Mouse (Mus musculus) adrenal gland (tissue): ENCODE measurements around the gene Mpp2.

Experiments
- intact Hi-C: fragments of 180-260 bp; cut with DNase I; formaldehyde crosslinking; loops from one replicate; pipeline ENCODE4 v1.15.1; 2025

Gene Mpp2

GRCm38 (mm10) chr11:102073722-102074121 lies 14.6 kb downstream of the Mpp2 start:
- intact Hi-C loops, result no loop called here

GRCm38 (mm10) chr11:102072729-102073128 lies 15.6 kb downstream of the Mpp2 start:
- intact Hi-C loops, result no loop called here

DNA sequence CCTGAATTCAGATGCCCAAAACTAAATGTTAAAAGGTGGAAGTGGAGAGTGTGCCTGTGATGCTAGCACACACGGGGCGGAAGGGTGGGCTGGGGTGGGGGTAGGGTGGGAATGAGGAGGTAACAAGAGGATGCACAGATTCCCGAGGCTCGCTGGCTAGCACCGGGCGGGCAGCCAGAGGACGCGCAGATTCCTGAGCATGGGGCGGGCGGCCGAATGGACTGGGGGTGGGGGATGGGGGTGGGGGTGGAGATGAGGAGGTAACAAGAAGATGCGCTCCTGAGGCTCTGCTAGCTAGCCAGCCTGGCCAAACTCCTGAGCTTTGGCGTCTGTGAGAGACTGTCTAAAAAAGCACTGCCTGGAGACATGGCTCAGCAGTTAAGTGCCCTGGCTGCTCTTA lies 17.9 kb downstream of the Mpp2 start:
- intact Hi-C loops, result no loop called here

DNA sequence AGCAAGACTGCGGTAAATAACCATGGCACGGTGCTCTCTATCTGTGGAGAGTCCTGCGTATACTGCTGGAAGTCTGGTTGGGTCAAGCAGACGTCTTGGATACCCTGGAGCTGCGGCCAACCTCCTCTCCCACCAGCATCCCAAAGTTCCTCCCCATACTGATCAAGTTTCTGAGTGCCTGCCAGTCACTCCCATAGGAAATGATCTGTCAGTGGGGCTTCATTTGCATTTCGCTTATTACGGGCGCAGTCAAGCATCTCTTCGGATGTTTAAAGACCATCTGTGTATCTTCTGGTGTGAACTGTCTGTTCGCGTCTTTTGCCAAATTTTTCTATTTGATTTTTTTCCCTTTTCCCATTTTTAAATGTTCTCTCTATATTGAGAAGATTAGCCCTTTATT lies 18.7 kb downstream of the Mpp2 start:
- intact Hi-C loops, result no loop called here

DNA sequence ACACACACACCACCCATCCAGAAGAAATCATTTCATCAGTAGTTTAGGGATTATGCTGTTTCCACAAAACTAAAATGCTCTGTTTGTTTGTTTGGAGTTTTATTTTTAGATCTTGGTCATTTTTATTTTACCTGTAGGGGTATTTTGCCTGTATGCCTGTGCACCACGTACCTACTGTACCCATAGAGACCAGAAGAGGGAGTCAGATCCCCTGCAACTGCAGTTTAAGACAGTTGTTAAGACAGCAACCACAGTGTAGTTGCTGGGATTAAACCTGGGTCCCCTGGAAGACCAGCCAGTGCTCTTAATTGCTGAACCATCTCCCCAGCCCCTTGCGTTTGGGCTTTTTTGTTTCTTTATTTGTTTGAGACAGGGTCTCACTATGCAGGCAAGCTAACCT lies 19.3 kb downstream of the Mpp2 start:
- intact Hi-C loops, result no loop called here

GRCm38 (mm10) chr11:102063076-102063475 lies 25.2 kb downstream of the Mpp2 start:
- intact Hi-C loops, result loop anchor here (5.0 kb wide), 2 partner anchors 34 to 74 kb away; no protein-coding TSS in a partner anchor

- intact Hi-C loops, result loop anchor here (5.0 kb wide), 2 partner anchors 35 to 75 kb away; no protein-coding TSS in a partner anchor
Measured at GRCm38 (mm10) chr11:102061941-102062473, 26.3 kb downstream of the Mpp2 start.

DNA sequence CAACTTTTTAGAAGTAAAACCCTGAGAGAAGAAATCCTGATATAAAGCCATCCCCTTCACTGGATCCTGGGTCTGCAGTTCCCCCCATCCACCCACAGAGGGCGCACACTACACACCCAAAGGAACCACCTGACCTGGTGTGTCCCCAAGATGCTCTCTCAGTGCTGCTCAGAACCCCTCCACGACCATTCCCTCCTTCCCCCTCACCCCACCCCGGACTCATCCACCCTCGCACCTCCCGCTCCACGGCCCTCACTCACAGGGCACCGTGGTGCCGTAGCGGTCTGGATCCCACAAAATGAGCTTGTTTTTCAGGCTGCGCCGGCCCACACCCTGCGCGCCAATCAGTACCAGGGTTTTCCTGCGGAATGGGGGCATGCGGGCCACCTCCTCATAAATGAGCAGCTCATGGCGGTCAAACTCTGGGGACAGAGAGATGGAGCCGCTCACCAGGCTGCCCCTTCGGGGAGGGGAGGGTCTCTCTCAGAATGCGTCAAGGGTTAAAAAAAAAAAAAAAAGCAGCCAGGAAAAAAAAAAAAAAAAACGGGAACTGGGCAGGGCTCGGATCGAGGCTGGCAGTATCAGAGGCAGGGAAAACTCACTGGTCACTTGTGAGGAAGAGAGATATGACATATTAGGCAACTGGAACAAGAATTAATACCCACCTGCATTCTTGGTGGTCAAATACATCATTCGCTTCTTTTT lies 26.9 kb downstream of the Mpp2 start:
- intact Hi-C loops, result loop anchor here (5.0 kb wide), 2 partner anchors 36 to 76 kb away; no protein-coding TSS in a partner anchor

DNA sequence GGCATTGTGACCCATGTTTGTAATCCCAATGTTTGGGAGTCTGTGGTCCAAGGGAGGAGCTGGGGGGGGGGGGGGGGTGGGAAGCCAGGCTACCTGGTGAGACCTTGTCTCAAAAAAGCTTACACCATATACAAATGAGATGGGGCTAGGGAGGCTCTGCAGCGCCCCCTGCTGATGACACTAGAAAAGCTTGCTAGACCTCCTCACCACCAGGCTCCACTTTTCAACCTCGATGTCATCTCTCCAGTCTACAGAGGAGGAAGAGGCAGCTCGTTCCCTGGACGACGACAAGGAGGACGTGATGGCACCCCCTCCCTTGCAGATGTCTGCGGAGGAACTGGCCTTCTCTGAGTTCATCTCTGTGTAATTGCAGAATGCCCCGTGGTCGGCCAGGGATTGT lies 34.5 kb downstream of the Mpp2 start:
- intact Hi-C loops, result no loop called here

- intact Hi-C loops, result no loop called here
Measured at GRCm38 (mm10) chr11:102053183-102053582, 35.1 kb downstream of the Mpp2 start.

- intact Hi-C loops, result no loop called here
Measured at GRCm38 (mm10) chr11:102052697-102053096, 35.6 kb downstream of the Mpp2 start.

GRCm38 (mm10) chr11:102051954-102052353 lies 36.4 kb downstream of the Mpp2 start:
- intact Hi-C loops, result no loop called here

- intact Hi-C loops, result no loop called here
Measured at GRCm38 (mm10) chr11:102051541-102051940, 36.8 kb downstream of the Mpp2 start.

DNA sequence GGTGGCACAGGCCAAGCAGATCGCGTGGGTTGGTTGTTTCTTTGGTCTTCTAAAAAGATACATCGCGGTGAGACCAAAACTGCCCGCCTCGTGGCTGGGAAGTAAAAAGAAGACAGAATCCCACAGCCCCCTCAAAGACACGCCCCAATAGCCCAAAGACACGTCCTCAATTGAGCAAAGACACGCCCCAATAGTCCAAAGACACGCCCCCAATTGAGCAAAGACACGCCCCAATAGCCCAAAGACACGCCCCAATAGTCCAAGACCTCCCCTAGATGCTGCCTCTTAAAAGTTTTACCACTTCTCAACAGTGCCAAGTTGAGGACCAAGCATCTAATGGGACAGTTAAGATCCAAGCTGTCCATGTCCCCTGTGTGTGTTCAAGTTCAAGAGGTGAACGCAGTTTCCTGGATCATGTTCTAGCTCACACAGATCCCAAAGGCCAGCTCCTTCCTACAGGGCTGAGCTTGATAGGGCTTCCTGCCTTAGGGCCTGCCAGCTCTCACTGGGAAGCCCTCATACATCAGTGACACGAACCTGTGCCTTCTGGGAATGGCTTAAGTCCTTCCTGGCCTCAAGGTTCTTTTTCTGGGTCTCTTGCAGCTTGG lies 38.3 kb downstream of the Mpp2 start:
- intact Hi-C loops, result no loop called here

DNA sequence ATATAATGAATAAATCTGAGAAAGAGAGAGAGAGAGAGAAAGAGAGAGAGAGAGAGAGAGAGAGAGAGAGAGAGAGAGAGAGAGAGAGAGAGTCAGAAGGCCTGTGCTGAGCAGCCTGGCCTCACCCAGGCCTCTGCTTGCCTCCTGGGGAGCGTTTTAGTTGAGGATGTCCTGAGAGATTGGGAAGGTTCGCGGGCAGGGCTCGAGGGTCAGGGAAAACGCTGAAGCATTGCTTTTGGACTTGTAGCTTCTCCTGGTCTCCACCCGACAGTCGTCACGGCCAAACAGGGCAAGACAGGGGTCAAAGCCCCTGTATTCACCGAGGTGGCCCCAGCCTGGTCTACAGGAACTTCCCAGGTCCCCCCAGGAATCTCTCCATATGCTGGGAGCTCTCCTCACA lies 41.7 kb downstream of the Mpp2 start:
- intact Hi-C loops, result no loop called here

- intact Hi-C loops, result loop anchor here (5.0 kb wide), 1 partner anchor 122 kb away; no protein-coding TSS in a partner anchor
Measured at GRCm38 (mm10) chr11:102044691-102045212, 43.6 kb downstream of the Mpp2 start.

DNA sequence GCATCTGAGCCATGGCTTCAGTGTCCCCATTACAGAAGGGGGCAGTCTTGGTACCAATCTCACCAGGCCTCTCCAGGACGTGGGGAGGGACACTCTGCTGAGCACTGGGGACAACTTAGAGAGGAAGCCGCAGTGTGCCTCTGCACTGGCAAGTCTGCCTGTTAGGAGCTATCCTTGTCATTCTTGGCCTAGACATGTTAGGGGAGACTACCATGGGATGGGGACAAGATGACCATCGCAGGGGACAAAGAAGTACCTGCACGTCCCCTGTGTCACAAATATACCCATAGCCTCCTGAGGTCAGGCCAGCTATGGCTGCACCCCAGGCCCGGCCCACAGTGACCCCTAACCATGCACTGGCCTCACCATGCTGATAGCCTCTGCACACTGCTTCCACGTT lies 44.9 kb downstream of the Mpp2 start:
- intact Hi-C loops, result loop anchor here (5.0 kb wide), 1 partner anchor 121 kb away; no protein-coding TSS in a partner anchor

DNA sequence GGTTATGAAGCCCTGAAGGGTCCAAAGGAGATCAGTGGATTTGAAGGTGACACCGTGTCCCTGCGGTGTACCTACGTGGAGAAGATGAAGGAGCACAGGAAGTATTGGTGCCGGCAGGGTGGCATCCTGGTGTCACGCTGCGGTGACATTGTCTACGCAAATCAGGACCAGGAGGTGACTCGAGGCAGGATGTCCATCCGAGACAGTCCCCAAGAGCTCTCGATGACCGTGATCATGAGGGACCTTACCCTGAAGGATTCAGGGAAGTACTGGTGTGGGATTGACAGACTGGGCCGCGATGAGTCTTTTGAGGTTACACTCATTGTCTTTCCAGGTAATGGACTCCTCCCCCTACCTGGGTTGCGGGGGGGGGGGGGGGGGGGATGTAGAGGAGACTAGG lies 45.3 kb downstream of the Mpp2 start:
- intact Hi-C loops, result loop anchor here (5.0 kb wide), 1 partner anchor 121 kb away; no protein-coding TSS in a partner anchor

DNA sequence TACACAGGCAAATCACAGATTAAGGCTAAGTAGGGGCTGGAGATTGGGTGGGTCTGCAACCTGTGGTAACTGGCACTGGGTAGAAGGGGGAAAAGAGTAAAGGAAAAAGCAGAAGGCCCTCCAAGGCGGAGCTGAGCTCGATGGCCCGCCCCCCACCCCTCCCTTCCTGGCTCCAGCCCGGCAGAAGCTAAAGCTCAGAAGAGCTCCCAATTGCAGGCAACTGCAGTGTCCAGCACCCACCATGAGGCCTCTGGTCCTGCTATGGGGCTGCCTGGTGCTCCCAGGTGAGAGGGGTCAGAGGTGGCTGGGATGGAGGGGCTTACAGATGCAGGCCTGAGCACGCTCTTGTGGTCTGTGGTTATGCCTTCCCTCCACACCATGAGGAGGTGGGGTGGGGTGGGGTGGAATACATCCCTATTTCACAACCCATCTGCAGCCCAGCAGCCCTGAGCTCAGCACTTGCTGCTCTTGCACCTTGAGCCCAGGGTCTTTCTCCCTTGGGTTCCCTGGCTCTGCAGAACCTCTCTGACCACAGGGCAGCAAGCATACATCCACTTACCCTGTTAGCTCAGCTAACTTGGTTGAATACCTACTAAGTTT lies 46.9 kb downstream of the Mpp2 start, which contains the start of gene Cd300lg:
Gene Cd300lg (plus strand): TSS at position 160 of the 600 bp plus-strand sequence.
- intact Hi-C loops, result loop anchor here (5.0 kb wide), 1 partner anchor 119 kb away; no protein-coding TSS in a partner anchor

DNA sequence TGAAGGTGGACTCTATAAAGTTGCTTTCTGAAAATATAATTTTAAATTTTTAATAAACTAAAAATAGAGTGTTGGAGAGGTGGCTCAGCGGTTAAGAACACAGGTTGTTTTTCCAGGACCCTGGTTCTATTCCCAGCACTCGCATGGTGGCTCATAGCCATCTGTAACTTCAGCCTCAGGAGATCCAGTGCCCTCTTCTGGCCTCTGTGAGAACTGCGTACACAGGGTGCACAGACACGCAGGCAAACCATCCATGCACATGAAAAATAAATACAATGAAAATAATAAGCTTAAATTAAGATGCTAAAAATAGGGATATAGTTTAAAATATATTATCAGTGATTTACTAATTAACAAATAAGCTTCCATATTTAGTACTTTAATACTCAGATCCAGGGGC lies 47.7 kb downstream of the Mpp2 start:
- intact Hi-C loops, result loop anchor here (5.0 kb wide), 1 partner anchor 118 kb away; no protein-coding TSS in a partner anchor

DNA sequence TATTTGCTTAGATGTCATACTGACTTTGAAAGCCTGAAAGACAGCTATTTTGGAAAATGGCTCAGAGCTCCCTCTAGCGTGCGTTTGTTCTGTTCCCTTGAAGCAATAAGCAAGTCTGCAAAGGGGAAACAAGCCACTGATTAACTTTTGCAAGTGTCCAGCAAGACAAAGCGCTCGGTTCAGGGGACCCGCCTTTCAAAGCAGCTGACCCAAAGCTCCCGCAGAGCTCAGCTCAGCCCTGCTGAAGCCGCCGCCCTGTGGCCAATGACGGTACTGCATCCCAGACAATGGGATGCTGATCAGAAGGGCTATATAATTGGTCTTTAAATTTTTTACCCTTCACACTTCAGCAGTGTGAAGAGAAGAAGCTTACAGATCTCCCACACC lies 48.2 kb downstream of the Mpp2 start:
- intact Hi-C loops, result loop anchor here (5.0 kb wide), 1 partner anchor 118 kb away; no protein-coding TSS in a partner anchor
